Mouse (Mus musculus): ENCODE measurements at regions not wholly inside any gene's neighbourhood (a gene's known extent, or its start where the extent isn't known, plus 50 kb on each side); places are given as distances from the start of the nearest gene placed in this dataset. TPM values are rescaled to one million over a fixed set of nuclear protein-coding genes. Genes with fewer than 3 reads are reported as not detected.
A peak's percentile ranks its signal among the peaks of the same experiment; 100 is the strongest.

DNA sequence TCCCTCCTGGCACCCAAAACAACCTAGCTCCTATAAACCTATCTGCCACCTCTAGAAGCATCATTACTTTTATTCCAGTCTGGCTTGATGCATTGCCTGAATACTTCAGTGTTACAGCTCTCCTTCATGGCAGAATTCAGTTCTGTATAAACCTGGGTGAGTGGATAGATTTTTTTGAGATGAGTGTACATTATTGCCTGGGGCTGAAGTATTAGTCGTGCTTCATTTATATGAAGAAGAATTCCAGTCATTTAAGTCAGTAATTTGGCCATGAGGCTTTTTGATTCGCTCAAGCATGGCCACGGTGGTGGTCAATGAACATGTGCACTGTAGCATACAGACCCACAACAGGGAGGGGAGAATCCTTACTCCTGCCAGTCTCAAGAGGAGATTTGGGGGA is 470.1 kb upstream of the Ndn start:
- Histone ChIP-seq H3K27ac (no peak overlapping the region), H3K4me3 (replicated peaks; ENCODE audit: low read depth, low read length) (no peak overlapping the region), H3K27me3 (ENCODE audit: insufficient read depth, low read length) (no peaks in the 10 kb centered on the region), H3K36me3 (ENCODE audit: insufficient read depth, low read length) (no peaks in the 10 kb centered on the region), H3K9ac (ENCODE audit: low read depth, low read length) (no peak overlapping the region), H3K9me3 (replicated peaks; ENCODE audit: low read length) (no peaks in the 10 kb centered on the region), H3K4me2 (ENCODE audit: low read length) (no peak overlapping the region), H3K4me1 (replicated peaks; ENCODE audit: insufficient read depth, low read length) (no peaks in the 10 kb centered on the region)
- no peak for TF ChIP-seq CTCF (IDR thresholded peaks at IDR 0.05; ENCODE audit: low read depth)
- DNase-seq (ENCODE audit: low spot score) (no peak), ATAC-seq (replicated peaks; ENCODE audit: low FRiP score, low read depth) (no peak)
- 59% methylated on average over 3 of the region's 3 CpGs for WGBS

DNA sequence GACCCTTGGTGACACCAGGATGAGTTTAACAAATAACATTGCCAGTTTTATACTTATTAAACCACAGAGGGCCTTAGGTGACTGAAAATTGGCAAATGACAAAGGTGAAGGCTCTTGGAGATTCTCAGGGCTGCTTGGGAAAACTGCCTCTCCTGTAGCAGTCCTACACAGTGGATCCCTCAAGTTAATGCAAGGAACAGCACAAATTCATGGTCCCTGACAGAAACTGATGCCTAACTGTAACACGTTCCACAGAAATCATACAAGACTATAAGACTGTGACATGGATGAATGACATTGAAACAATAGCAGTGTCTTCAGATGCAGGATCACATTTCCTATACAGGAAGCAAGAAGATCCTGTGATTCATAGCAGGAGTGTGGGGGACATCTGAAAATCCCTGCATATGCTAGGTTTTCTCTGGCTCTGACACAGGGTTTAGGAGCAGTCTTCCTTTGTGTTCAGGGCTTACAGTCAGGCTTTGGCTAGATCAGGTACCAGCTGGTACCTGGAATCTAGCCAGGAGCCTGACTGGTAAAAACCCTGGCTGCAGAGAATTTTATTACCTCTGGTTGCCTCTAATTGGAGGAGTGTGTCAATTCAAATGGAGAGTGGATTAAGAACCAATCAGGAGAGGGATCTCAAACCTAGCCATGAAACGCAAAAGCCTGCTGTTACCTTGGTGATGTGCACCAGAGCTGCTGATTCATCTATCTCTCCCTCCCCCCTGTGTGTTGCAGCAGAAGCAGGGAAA is 468.9 kb upstream of the Ndn start:
- no peak overlapping the region for H3K4me2 ChIP-seq (ENCODE audit: low read length)
- no peaks in the 10 kb centered on the region for H3K4me1 ChIP-seq (replicated peaks; ENCODE audit: insufficient read depth, low read length)
- no peak overlapping the region for H3K27ac ChIP-seq
- DNase-seq (ENCODE audit: low spot score) (peak; percentile 16), ATAC-seq (replicated peaks; ENCODE audit: low FRiP score, low read depth) (peak; percentile 52; the same call in 1 of the 2 replicates)
- 37% methylated on average over 2 of the region's 2 CpGs for WGBS
- no peaks in the 10 kb centered on the region for H3K36me3 ChIP-seq (ENCODE audit: insufficient read depth, low read length)
- TF ChIP-seq CTCF (IDR thresholded peaks at IDR 0.05; ENCODE audit: low read depth), result no peak
- H3K9ac ChIP-seq (ENCODE audit: low read depth, low read length), result no peak overlapping the region
- no peak overlapping the region for H3K4me3 ChIP-seq (replicated peaks; ENCODE audit: low read depth, low read length)
- H3K9me3 ChIP-seq (replicated peaks; ENCODE audit: low read length), result no peaks in the 10 kb centered on the region
- H3K27me3 ChIP-seq (ENCODE audit: insufficient read depth, low read length), result no peaks in the 10 kb centered on the region

DNA sequence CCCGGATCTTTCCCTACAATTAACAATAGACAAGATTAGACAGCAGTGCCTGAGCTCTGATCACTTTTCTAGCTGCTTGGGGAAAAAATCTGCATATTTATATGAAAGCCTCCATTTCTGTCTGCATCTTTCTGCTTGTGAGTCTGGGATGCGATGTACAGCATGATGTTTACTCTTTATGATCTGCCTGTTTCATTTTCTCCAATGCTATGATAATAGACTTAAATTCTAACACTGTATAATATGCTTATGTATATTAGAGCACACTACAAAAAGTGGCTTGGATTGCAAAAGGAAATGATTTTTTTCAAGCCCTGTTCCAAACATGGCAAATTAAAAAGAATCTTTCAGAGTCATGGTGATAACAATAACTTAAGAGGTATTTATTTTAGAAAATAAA is 468.3 kb upstream of the Ndn start:
- H3K4me2 ChIP-seq (ENCODE audit: low read length), result no peak overlapping the region
- TF ChIP-seq CTCF (IDR thresholded peaks at IDR 0.05; ENCODE audit: low read depth), result no peak
- no peak overlapping the region for H3K27ac ChIP-seq
- ATAC-seq (replicated peaks; ENCODE audit: low FRiP score, low read depth) (no peak), DNase-seq (ENCODE audit: low spot score) (no peak)
- 57% methylated on average over 2 of the region's 2 CpGs for WGBS
- H3K4me1 ChIP-seq (replicated peaks; ENCODE audit: insufficient read depth, low read length), result no peaks in the 10 kb centered on the region
- no peaks in the 10 kb centered on the region for H3K36me3 ChIP-seq (ENCODE audit: insufficient read depth, low read length)
- no peak overlapping the region for H3K9ac ChIP-seq (ENCODE audit: low read depth, low read length)
- H3K27me3 ChIP-seq (ENCODE audit: insufficient read depth, low read length), result no peaks in the 10 kb centered on the region
- H3K9me3 ChIP-seq (replicated peaks; ENCODE audit: low read length), result no peaks in the 10 kb centered on the region
- H3K4me3 ChIP-seq (replicated peaks; ENCODE audit: low read depth, low read length), result no peak overlapping the region

DNA sequence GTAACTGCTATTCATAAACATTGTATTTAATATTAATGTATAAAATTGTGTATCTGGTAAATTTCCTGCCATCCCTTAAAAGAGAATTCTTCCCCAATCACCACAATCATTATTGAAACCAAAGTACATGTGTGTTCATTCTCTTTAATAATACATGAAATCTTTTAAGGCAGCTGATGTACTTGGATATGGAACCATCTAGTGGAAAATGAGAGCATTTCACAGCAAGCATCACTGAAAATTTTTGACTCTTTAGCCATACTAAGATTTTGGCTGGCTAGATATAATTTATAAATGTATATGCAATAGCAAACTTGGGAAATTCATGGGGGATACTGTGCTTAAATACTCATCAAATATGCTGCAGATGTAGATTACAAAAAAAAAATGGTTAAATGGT is 467.8 kb upstream of the Ndn start:
- TF ChIP-seq CTCF (IDR thresholded peaks at IDR 0.05; ENCODE audit: low read depth), result 0 out of 2 replicates have a peak, but pooled peaks have one; percentile 11
- Histone ChIP-seq H3K4me3 (replicated peaks; ENCODE audit: low read depth, low read length) (no peak overlapping the region), H3K27ac (no peak overlapping the region), H3K4me1 (replicated peaks; ENCODE audit: insufficient read depth, low read length) (no peaks in the 10 kb centered on the region), H3K27me3 (ENCODE audit: insufficient read depth, low read length) (no peaks in the 10 kb centered on the region), H3K4me2 (ENCODE audit: low read length) (no peak overlapping the region), H3K9me3 (replicated peaks; ENCODE audit: low read length) (no peaks in the 10 kb centered on the region), H3K36me3 (ENCODE audit: insufficient read depth, low read length) (no peaks in the 10 kb centered on the region), H3K9ac (ENCODE audit: low read depth, low read length) (no peak overlapping the region)
- ATAC-seq (replicated peaks; ENCODE audit: low FRiP score, low read depth) (no peak), DNase-seq (ENCODE audit: low spot score) (no peak)

MicroRNAs in the stretch of these regions (microRNA counts, 519-probe panel; counts per million panel counts)
- 330 counts per million, percentile 68 among the panel's probes with 10 or more counts for microRNA mmu-miR-344

Small RNA genes in the stretch of these regions (microRNA-seq; reads per million reads assigned to microRNA genes)
- gene Gm22466 (not detected), gene Gm23490 (not detected), gene Gm23873 (not detected), gene Gm23917 (not detected), gene Gm23962 (not detected), gene Gm25533 (not detected), gene Mir344 (not detected), gene Mir344b (not detected), gene Mir344c (not detected), gene Mir344d-1 (not detected), gene Mir344d-2 (not detected), gene Mir344d-3 (not detected), gene Mir344e (not detected), gene Mir344h-1 (not detected), gene Mir344h-2 (not detected)
